Mouse (Mus musculus): Measurements from ENCODE around the gene Galnt11.

- TF ChIP-seq KAT2A (conservative IDR thresholded peaks at IDR 0.05; ENCODE audit: low read depth, low read length) = no peak
- no peak for TF ChIP-seq MAFK (IDR thresholded peaks at IDR 0.05; ENCODE audit: borderline replicate concordance, low read depth, low read length)
- TF ChIP-seq GATA1 (IDR thresholded peaks at IDR 0.05; ENCODE audit: low read depth, low read length) = no peak
- peak in 2 of 3 experiments; percentile 47 to 48; a peak in 5 of 6 replicates for TF ChIP-seq CTCF (IDR thresholded peaks at IDR 0.05 in 2 of 3, conservative IDR thresholded peaks at IDR 0.05 in 1 of 3; ENCODE audit: control insufficient read depth in 1 of 3, insufficient read depth in 1 of 3, low read depth in 2 of 3, low read length in 3 of 3, poor library complexity in 1 of 3, severe bottlenecking in 1 of 3)
- TF ChIP-seq EP300 (IDR thresholded peaks at IDR 0.05; ENCODE audit: low read depth in 1 of 2, low read length in 2 of 2) = no peak
- TF ChIP-seq SIN3A (IDR thresholded peaks at IDR 0.05; ENCODE audit: low read length) = no peak
- TF ChIP-seq POLR2A (IDR thresholded peaks at IDR 0.05; ENCODE audit: control insufficient read depth in 1 of 2, insufficient read depth in 1 of 2, low read depth in 1 of 2, low read length in 2 of 2, poor library complexity in 1 of 2) = no peak
- no peak for TF ChIP-seq CHD2 (IDR thresholded peaks at IDR 0.05; ENCODE audit: low read length)
- TF ChIP-seq ZC3H11A (IDR thresholded peaks at IDR 0.05; ENCODE audit: low read depth, low read length) = peak; percentile 34
- TF ChIP-seq E2F4 (IDR thresholded peaks at IDR 0.05; ENCODE audit: borderline replicate concordance, low read depth, low read length) = no peak
- no peak for TF ChIP-seq TAL1 (IDR thresholded peaks at IDR 0.05; ENCODE audit: low read length)
These were observed 42.4 kb upstream of the Galnt11 start for GRCm38 (mm10) chr5:25179284-25179683.

Measured in MEL (cell line).